Mouse (Mus musculus) ES-Bruce4 (cell line): ENCODE data around the gene Rerg. TPM values are rescaled to one million over a fixed set of nuclear protein-coding genes. Genes with fewer than 3 reads are reported as not detected.

ENCODE experiments used
- H3K27ac ChIP-seq: 2 replicates; pipeline ENCODE4 v1.5.1; 2012; ENCODE audit warnings: low read length, inconsistent platforms; ENCODE audit not compliant: insufficient read depth
- H3K27me3 ChIP-seq: 2 replicates; pipeline ENCODE4 v1.6.1; 2012; ENCODE audit warnings: mild to moderate bottlenecking, low read length, inconsistent platforms; ENCODE audit not compliant: control insufficient read depth, poor library complexity, insufficient read depth, severe bottlenecking
- H3K36me3 ChIP-seq: 2 replicates; pipeline ENCODE4 v1.6.1; 2012; ENCODE audit warnings: inconsistent platforms, mild to moderate bottlenecking, low read length, moderate library complexity; ENCODE audit not compliant: control insufficient read depth, poor library complexity, insufficient read depth, severe bottlenecking
- H3K4me1 ChIP-seq: one replicate; pipeline ENCODE4 v1.8.1; 2011; ENCODE audit warnings: low read length; ENCODE audit not compliant: control insufficient read depth, insufficient read depth
- H3K4me3 ChIP-seq: 2 replicates; pipeline ENCODE4 v1.5.1; 2011; ENCODE audit warnings: low read depth, mild to moderate bottlenecking, low read length
- H3K9ac ChIP-seq: 2 replicates; pipeline ENCODE4 v1.6.1; 2012; ENCODE audit warnings: low read depth, mild to moderate bottlenecking, inconsistent platforms; ENCODE audit not compliant: poor library complexity, severe bottlenecking
- H3K9me3 ChIP-seq: replicated peaks from 2 replicates; pipeline ENCODE4 v1.6.1; 2012; ENCODE audit warnings: mild to moderate bottlenecking, low read length, inconsistent platforms; ENCODE audit not compliant: control insufficient read depth, poor library complexity, insufficient read depth, severe bottlenecking
- CTCF ChIP-seq: IDR thresholded peaks from one replicate; pipeline ENCODE4 v1.8.1; 2011; ENCODE audit warnings: low read depth, low read length
- EP300 ChIP-seq: IDR thresholded peaks from 2 replicates; pipeline ENCODE4 v1.6.1; 2011; ENCODE audit warnings: low read depth, low read length; ENCODE audit not compliant: insufficient read depth
- POLR2A ChIP-seq: IDR thresholded peaks from one replicate; pipeline ENCODE4 v1.8.1; 2011; ENCODE audit warnings: low read length; ENCODE audit not compliant: insufficient read depth
- polyA plus RNA-seq: library from polyadenylated mRNA; stranded (reverse); fragments of >200 nt; gene quantifications from 2 replicates; pipeline ENCODE4 v1.2.4, GENCODE M21; 2011; ENCODE audit warnings: low read depth; ENCODE audit not compliant: missing spikeins, insufficient read depth, insufficient read length

Rerg gene
- polyA plus RNA-seq, 1 experiment: not detected

DNA sequence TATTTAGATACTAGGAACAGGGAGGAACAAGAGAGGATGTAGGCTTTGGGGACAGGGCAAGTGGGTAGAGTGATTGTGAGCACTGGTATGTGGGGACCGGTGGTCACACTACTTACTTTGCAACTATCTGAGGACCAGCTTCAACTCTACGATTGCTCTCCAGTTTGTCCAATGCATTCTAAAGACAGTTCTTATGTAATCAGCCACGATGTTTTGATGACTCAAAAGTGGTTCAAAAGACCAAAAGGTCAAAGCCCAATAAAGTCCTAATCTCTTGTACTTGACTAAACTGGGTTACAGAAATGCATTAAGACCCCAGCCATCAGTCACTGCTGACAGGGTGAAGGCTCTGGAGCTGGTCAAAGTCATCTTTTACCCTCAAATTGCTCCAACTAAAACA, 45.3 kb downstream of the Rerg start:
- no peaks in the 10 kb centered on the region for H3K36me3 ChIP-seq
- TF ChIP-seq EP300 (no peak), POLR2A (no peak), CTCF (no peak)
- H3K9me3 ChIP-seq: no peaks in the 10 kb centered on the region
- no peaks in the 10 kb centered on the region for H3K27me3 ChIP-seq
- H3K27ac ChIP-seq: no peak overlapping the region
- H3K4me3 ChIP-seq: no peak overlapping the region
- no peaks in the 10 kb centered on the region for H3K4me1 ChIP-seq
- no peak overlapping the region for H3K9ac ChIP-seq

DNA sequence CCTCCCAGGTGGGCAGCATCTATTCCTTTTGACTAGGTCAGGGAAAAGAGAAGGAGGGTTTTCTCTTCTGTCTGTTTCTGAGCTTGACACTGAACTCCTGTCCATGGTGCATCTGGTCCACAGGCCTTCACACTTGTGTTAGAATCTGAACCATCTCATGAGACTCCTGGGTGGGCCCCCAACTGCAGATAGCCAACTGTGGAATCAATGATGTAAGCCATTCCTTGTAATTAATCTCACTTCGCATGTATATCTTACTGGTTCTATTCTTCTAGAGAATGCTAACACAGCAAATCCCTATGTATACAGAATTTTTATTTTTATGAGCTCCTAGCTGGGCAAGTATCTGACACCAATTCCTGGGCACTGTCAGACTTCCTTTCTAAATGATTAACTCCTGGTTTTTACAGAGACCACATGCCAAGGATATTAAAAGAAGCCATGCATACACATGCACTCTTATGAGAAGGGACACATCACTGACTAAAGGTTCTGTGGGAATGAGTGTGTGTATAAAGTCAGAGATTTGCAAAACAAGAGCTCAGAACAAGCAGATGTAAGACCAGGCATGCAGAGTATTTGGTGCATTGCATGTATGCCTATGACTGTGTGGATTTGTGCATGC, 53.3 kb downstream of the Rerg start:
- H3K4me1 ChIP-seq: no peaks in the 10 kb centered on the region
- no peaks in the 10 kb centered on the region for H3K36me3 ChIP-seq
- no peaks in the 10 kb centered on the region for H3K27me3 ChIP-seq
- TF ChIP-seq POLR2A: no peak
- TF ChIP-seq EP300: no peak
- TF ChIP-seq CTCF: no peak
- H3K27ac ChIP-seq: no peak overlapping the region
- H3K4me3 ChIP-seq: no peak overlapping the region
- H3K9ac ChIP-seq: no peak overlapping the region
- no peaks in the 10 kb centered on the region for H3K9me3 ChIP-seq

DNA sequence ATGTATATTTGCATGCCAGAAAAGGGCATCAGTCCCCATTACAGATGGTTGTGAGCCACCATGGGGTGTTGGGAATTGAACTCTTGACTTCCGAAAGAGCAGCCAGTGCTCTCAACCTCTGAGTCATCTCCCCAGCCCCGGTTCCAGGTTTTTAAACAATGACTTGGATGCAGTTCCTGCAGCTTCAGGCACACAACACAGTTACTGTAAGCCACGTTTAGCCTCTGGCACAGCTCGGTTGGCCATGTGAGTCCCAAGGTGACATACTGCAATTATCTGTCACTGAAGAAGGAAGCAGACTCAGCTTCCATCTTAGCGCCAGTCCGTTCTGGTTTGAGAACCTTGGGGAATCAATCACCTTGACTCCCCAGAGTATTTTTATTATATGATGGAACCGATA, 55.4 kb downstream of the Rerg start:
- Histone ChIP-seq H3K36me3 (no peaks in the 10 kb centered on the region), H3K9me3 (no peaks in the 10 kb centered on the region), H3K4me1 (no peaks in the 10 kb centered on the region), H3K27ac (no peak overlapping the region), H3K9ac (no peak overlapping the region), H3K27me3 (no peaks in the 10 kb centered on the region), H3K4me3 (no peak overlapping the region)
- TF ChIP-seq POLR2A: no peak
- TF ChIP-seq EP300: no peak
- TF ChIP-seq CTCF: no peak

DNA sequence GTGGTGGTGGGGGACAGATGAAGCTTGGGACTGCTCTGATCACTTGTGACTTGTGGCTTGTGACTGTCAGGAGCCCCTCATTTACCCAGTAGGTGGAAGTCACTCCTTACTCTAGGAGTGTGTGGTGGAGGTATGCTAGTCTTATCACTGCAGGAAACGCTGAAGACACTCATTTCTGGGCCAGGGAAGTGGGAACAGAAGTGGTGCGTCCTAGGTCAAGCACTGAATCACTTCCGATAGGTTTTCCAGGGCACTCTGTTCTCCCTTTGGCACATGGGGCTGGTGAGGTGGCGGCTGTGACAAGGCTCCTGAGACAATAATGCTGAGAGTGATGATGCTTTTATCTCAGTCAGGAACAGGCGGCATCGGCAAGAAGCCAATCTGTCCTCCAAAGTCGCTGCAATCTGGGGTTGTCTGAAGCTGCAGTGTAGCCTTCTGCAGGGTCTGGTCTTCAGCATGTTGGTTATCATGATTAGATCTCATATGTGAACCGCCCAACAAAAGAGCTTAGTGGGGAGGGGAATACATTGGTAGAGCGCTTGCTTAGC, 59.0 kb downstream of the Rerg start:
- H3K4me1 ChIP-seq: no peaks in the 10 kb centered on the region
- no peaks in the 10 kb centered on the region for H3K9me3 ChIP-seq
- no peak overlapping the region for H3K4me3 ChIP-seq
- H3K27me3 ChIP-seq: no peaks in the 10 kb centered on the region
- no peak for TF ChIP-seq EP300
- TF ChIP-seq POLR2A: no peak
- TF ChIP-seq CTCF: no peak
- no peak overlapping the region for H3K9ac ChIP-seq
- no peaks in the 10 kb centered on the region for H3K36me3 ChIP-seq
- no peak overlapping the region for H3K27ac ChIP-seq

DNA sequence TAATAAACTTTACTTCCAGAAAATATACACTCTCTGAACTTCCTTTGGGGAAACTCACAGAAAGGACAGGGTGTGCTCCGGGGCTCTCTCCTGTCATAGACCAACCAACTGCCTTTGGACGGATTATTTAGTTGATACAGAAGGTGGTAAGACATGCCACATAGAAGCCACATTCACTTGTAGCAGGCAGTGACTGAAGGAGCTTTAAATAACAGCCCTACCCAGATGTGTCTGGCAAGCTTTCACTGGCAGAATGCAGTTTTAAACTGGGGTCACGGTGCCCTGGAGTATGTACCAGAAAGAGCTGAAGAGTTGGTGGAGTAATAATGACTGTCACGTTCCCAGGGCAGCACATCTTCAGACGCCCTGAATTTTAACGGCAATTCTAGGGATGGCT, 59.5 kb downstream of the Rerg start:
- Histone ChIP-seq H3K27me3 (no peaks in the 10 kb centered on the region), H3K4me3 (no peak overlapping the region), H3K9ac (no peak overlapping the region), H3K36me3 (no peaks in the 10 kb centered on the region), H3K9me3 (no peaks in the 10 kb centered on the region), H3K27ac (no peak overlapping the region), H3K4me1 (no peaks in the 10 kb centered on the region)
- TF ChIP-seq CTCF: no peak
- TF ChIP-seq EP300: no peak
- no peak for TF ChIP-seq POLR2A

DNA sequence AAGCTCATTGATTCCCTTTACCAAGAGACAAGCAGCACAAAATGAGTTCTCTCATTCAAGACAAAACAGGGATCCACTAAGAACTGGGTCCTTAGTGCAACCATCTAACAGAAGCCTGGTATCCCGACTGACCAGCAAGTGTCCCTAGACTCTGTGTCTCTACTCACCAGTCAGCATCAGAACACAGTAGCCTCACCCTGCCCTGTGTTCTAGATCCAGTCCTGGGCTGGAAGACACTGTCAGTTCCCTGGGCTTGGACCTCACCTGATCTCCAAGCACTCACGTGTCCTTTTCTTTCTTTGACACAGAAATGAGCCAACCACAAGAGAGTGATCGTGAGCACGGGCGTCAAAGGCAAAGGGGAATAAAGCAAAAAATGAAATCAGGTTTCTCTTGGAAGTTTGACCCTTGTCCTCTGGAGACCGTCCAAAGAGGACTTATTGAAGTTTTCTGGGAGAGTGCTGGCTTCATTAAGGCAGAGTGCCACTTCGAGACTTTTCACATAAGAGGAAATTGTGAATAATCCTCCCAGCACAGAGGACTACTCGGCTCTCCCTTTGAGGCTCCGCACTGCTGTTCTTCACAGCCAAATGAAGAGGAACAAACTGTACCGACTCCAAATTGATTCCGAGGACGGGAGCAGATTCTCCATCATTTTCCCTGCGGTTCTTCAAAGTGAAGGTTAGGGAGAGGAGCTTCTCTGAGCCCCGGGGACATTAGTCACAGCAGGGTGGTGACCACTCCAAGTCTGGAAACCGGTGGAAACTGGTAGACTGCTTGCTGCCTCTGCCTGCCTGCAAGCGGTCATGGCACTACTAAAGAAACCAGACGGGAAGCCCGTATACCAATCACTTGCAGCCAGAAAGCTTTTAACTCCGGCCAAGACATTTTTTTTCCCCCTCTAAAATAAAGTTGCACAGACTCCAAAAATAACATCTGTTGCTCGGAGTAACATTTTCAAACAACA, 60.2 kb downstream of the Rerg start:
- TF ChIP-seq POLR2A: no peak
- TF ChIP-seq CTCF: no peak
- TF ChIP-seq EP300: no peak
- no peak overlapping the region for H3K9ac ChIP-seq

More for the DNA sequence above, 60.2 kb downstream of the Rerg start:
- Histone ChIP-seq H3K4me1 (no peaks in the 10 kb centered on the region), H3K27ac (no peak overlapping the region), H3K4me3 (no peak overlapping the region), H3K9me3 (no peaks in the 10 kb centered on the region), H3K36me3 (no peaks in the 10 kb centered on the region), H3K27me3 (no peaks in the 10 kb centered on the region)
